Mouse (Mus musculus): ENCODE measurements around the gene Akap5. TPM values are rescaled to one million over a fixed set of nuclear protein-coding genes. Genes with fewer than 3 reads are reported as not detected.

Akap5 gene
- polyA plus RNA-seq, 1 experiment from 2014 or later, result 11.6 TPM

GRCm38 (mm10) chr12:76306852-76307561 lies 17.7 kb upstream of the Akap5 start:
- H3K36me3 ChIP-seq (ENCODE audit: control insufficient read depth, insufficient read depth, low read length), result no peaks in the 10 kb centered on the region; the same call in 1 of the 2 replicates
- 65% methylated on average over 9 of the region's 9 CpGs for WGBS

GRCm38 (mm10) chr12:76307964-76308363 lies 16.7 kb upstream of the Akap5 start:
- Histone ChIP-seq H3K27me3 (ENCODE audit: control insufficient read depth, insufficient read depth, low read depth, low read length) (no peaks in the 10 kb centered on the region), H3K27ac (ENCODE audit: low read length) (no peak overlapping the region), H3K36me3 (ENCODE audit: control insufficient read depth, insufficient read depth, low read length) (no peaks in the 10 kb centered on the region; the same call in 1 of the 2 replicates), H3K9ac (ENCODE audit: low read depth, low read length) (no peak overlapping the region), H3K4me1 (ENCODE audit: control insufficient read depth, insufficient read depth, low read length) (no peaks in the 10 kb centered on the region), H3K4me2 (ENCODE audit: low read length) (no peak overlapping the region), H3K9me3 (replicated peaks; ENCODE audit: control insufficient read depth, low read length, poor library complexity, severe bottlenecking) (no peaks in the 10 kb centered on the region), H3K4me3 (ENCODE audit: low read depth, low read length) (no peak overlapping the region)
- ATAC-seq, result 0 out of 2 replicates have a peak, but pooled peaks have one; percentile 17
- 40% methylated on average over 9 of the region's 9 CpGs for WGBS

More at GRCm38 (mm10) chr12:76306852-76307561, 17.7 kb upstream of the Akap5 start:
- Histone ChIP-seq H3K4me2 (ENCODE audit: low read length) (no peak overlapping the region), H3K9ac (ENCODE audit: low read depth, low read length) (no peak overlapping the region), H3K4me3 (ENCODE audit: low read depth, low read length) (no peak overlapping the region), H3K27me3 (ENCODE audit: control insufficient read depth, insufficient read depth, low read depth, low read length) (no peaks in the 10 kb centered on the region), H3K27ac (ENCODE audit: low read length) (no peak overlapping the region), H3K4me1 (ENCODE audit: control insufficient read depth, insufficient read depth, low read length) (no peaks in the 10 kb centered on the region), H3K9me3 (replicated peaks; ENCODE audit: control insufficient read depth, low read length, poor library complexity, severe bottlenecking) (no peaks in the 10 kb centered on the region)
- ATAC-seq, result no peak

- no peak overlapping the region for H3K27ac ChIP-seq (ENCODE audit: low read length)
- no peaks in the 10 kb centered on the region; the same call in 1 of the 2 replicates for H3K36me3 ChIP-seq (ENCODE audit: control insufficient read depth, insufficient read depth, low read length)
- no peak overlapping the region for H3K9ac ChIP-seq (ENCODE audit: low read depth, low read length)
- no peak overlapping the region for H3K4me2 ChIP-seq (ENCODE audit: low read length)
- no peak overlapping the region for H3K4me3 ChIP-seq (ENCODE audit: low read depth, low read length)
- ATAC-seq, result no peak
- H3K4me1 ChIP-seq (ENCODE audit: control insufficient read depth, insufficient read depth, low read length), result no peaks in the 10 kb centered on the region
- WGBS, result 87% methylated on average over 5 of the region's 5 CpGs
- H3K9me3 ChIP-seq (replicated peaks; ENCODE audit: control insufficient read depth, low read length, poor library complexity, severe bottlenecking), result no peaks in the 10 kb centered on the region
- no peaks in the 10 kb centered on the region for H3K27me3 ChIP-seq (ENCODE audit: control insufficient read depth, insufficient read depth, low read depth, low read length)
These were observed 16.3 kb upstream of the Akap5 start for GRCm38 (mm10) chr12:76308436-76308835.

- Histone ChIP-seq H3K9me3 (replicated peaks; ENCODE audit: control insufficient read depth, low read length, poor library complexity, severe bottlenecking) (no peaks in the 10 kb centered on the region), H3K27ac (ENCODE audit: low read length) (no peak overlapping the region), H3K36me3 (ENCODE audit: control insufficient read depth, insufficient read depth, low read length) (no peaks in the 10 kb centered on the region; the same call in 1 of the 2 replicates), H3K4me1 (ENCODE audit: control insufficient read depth, insufficient read depth, low read length) (no peaks in the 10 kb centered on the region), H3K9ac (ENCODE audit: low read depth, low read length) (no peak overlapping the region), H3K4me3 (ENCODE audit: low read depth, low read length) (no peak overlapping the region), H3K4me2 (ENCODE audit: low read length) (no peak overlapping the region), H3K27me3 (ENCODE audit: control insufficient read depth, insufficient read depth, low read depth, low read length) (no peaks in the 10 kb centered on the region)
- WGBS, result 85% methylated on average over 6 of the region's 6 CpGs
- no peak for ATAC-seq
These were observed 14.7 kb upstream of the Akap5 start for GRCm38 (mm10) chr12:76310007-76310406.

GRCm38 (mm10) chr12:76310633-76311032 lies 14.1 kb upstream of the Akap5 start:
- H3K36me3 ChIP-seq (ENCODE audit: control insufficient read depth, insufficient read depth, low read length), result no peaks in the 10 kb centered on the region; the same call in 1 of the 2 replicates
- H3K9me3 ChIP-seq (replicated peaks; ENCODE audit: control insufficient read depth, low read length, poor library complexity, severe bottlenecking), result no peaks in the 10 kb centered on the region
- H3K27ac ChIP-seq (ENCODE audit: low read length), result no peak overlapping the region
- H3K9ac ChIP-seq (ENCODE audit: low read depth, low read length), result no peak overlapping the region
- ATAC-seq, result no peak
- WGBS, result 80% methylated on average over 6 of the region's 6 CpGs
- H3K4me1 ChIP-seq (ENCODE audit: control insufficient read depth, insufficient read depth, low read length), result no peaks in the 10 kb centered on the region
- H3K27me3 ChIP-seq (ENCODE audit: control insufficient read depth, insufficient read depth, low read depth, low read length), result no peaks in the 10 kb centered on the region
- no peak overlapping the region for H3K4me2 ChIP-seq (ENCODE audit: low read length)
- no peak overlapping the region for H3K4me3 ChIP-seq (ENCODE audit: low read depth, low read length)

GRCm38 (mm10) chr12:76311227-76311626 lies 13.5 kb upstream of the Akap5 start:
- no peak for ATAC-seq
- H3K9ac ChIP-seq (ENCODE audit: low read depth, low read length), result no peak overlapping the region
- H3K4me1 ChIP-seq (ENCODE audit: control insufficient read depth, insufficient read depth, low read length), result no peaks in the 10 kb centered on the region
- no peaks in the 10 kb centered on the region; the same call in 1 of the 2 replicates for H3K36me3 ChIP-seq (ENCODE audit: control insufficient read depth, insufficient read depth, low read length)
- no peak overlapping the region for H3K4me2 ChIP-seq (ENCODE audit: low read length)
- H3K4me3 ChIP-seq (ENCODE audit: low read depth, low read length), result no peak overlapping the region
- no peaks in the 10 kb centered on the region for H3K9me3 ChIP-seq (replicated peaks; ENCODE audit: control insufficient read depth, low read length, poor library complexity, severe bottlenecking)
- no peak overlapping the region for H3K27ac ChIP-seq (ENCODE audit: low read length)
- 96% methylated on average over 9 of the region's 9 CpGs for WGBS
- no peaks in the 10 kb centered on the region for H3K27me3 ChIP-seq (ENCODE audit: control insufficient read depth, insufficient read depth, low read depth, low read length)

GRCm38 (mm10) chr12:76311951-76312350 lies 12.7 kb upstream of the Akap5 start:
- Histone ChIP-seq H3K4me1 (ENCODE audit: control insufficient read depth, insufficient read depth, low read length) (no peaks in the 10 kb centered on the region), H3K36me3 (ENCODE audit: control insufficient read depth, insufficient read depth, low read length) (no peaks in the 10 kb centered on the region; the same call in 1 of the 2 replicates), H3K9ac (ENCODE audit: low read depth, low read length) (no peak overlapping the region), H3K9me3 (replicated peaks; ENCODE audit: control insufficient read depth, low read length, poor library complexity, severe bottlenecking) (no peaks in the 10 kb centered on the region), H3K27me3 (ENCODE audit: control insufficient read depth, insufficient read depth, low read depth, low read length) (no peaks in the 10 kb centered on the region), H3K4me3 (ENCODE audit: low read depth, low read length) (no peak overlapping the region), H3K27ac (ENCODE audit: low read length) (no peak overlapping the region), H3K4me2 (ENCODE audit: low read length) (no peak overlapping the region)
- ATAC-seq, result no peak
- 88% methylated on average over 8 of the region's 8 CpGs for WGBS

- 0 out of 2 replicates have a peak, but pooled peaks have one; percentile 21 for ATAC-seq
- 78% methylated on average over 9 of the region's 9 CpGs for WGBS
- H3K27me3 ChIP-seq (ENCODE audit: control insufficient read depth, insufficient read depth, low read depth, low read length), result no peaks in the 10 kb centered on the region
These were observed 6.1 kb upstream of the Akap5 start for GRCm38 (mm10) chr12:76318282-76319212.

More at GRCm38 (mm10) chr12:76318282-76319212, 6.1 kb upstream of the Akap5 start:
- Histone ChIP-seq H3K4me2 (ENCODE audit: low read length) (no peak overlapping the region), H3K4me3 (ENCODE audit: low read depth, low read length) (no peak overlapping the region), H3K36me3 (ENCODE audit: control insufficient read depth, insufficient read depth, low read length) (no peaks in the 10 kb centered on the region; the same call in 1 of the 2 replicates), H3K27ac (ENCODE audit: low read length) (no peak overlapping the region), H3K9me3 (replicated peaks; ENCODE audit: control insufficient read depth, low read length, poor library complexity, severe bottlenecking) (no peaks in the 10 kb centered on the region), H3K9ac (ENCODE audit: low read depth, low read length) (no peak overlapping the region), H3K4me1 (ENCODE audit: control insufficient read depth, insufficient read depth, low read length) (no peaks in the 10 kb centered on the region)

Measured in midbrain, embryonic 16.5 days (tissue).